Mouse (Mus musculus) myocyte (in vitro differentiated cells): ENCODE measurements around the gene Kcnk1.

Source experiments
- MYOG ChIP-seq, 3 experiments: IDR thresholded peaks; one replicate each; pipeline ENCODE4 v1.6.1; 2011; ENCODE audit warnings: control low read depth in 2 of 3, low read depth in 2 of 3, mild to moderate bottlenecking in 2 of 3; ENCODE audit not compliant: insufficient read length in 2 of 3, control insufficient read depth in 1 of 3, insufficient read depth in 1 of 3
- POLR2A ChIP-seq: IDR thresholded peaks from one replicate; pipeline ENCODE4 v1.6.1; 2011; ENCODE audit warnings: low read depth, mild to moderate bottlenecking, control low read depth, moderate library complexity; ENCODE audit not compliant: insufficient read length
- POLR2AphosphoS2 ChIP-seq: IDR thresholded peaks from one replicate; pipeline ENCODE4 v1.6.1; 2011; ENCODE audit warnings: low read depth, control low read depth; ENCODE audit not compliant: insufficient read length
- TCF12 ChIP-seq: IDR thresholded peaks from one replicate; pipeline ENCODE4 v1.6.1; 2011; ENCODE audit warnings: mild to moderate bottlenecking, control low read depth; ENCODE audit not compliant: poor library complexity, insufficient read depth, severe bottlenecking

DNA sequence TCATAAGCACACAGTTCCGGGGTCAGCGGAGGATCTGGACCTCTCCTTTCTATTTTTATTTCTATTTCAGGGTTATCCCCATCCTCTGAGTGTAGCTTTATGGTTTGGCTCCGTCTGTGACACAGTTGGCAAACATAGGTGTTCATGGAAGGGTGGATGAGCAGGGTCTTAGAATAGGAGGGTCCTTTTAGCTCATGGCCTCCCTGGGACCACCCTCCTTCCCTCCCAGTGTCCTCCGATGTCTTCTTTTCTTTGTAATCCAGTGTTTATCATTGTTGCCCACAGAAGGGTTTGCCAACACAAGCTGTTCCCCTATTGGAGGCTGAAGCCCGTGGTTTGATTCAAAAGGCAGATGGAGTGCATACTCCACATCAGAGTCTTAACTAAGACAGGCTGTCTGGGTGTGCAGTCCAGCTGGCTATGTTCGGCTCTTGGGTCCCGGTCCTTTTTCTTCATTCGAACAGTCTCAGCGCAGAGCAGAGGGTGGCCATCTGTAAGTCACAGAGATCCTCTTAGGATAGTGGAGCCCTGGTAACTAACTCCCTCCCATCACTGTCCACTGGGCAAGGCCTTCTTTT, 69.0 kb downstream of the Kcnk1 start:
- TF ChIP-seq TCF12 (no peak), POLR2AphosphoS2 (no peak), MYOG (IDR thresholded peaks at IDR 0.05; ENCODE audit: control insufficient read depth in 1 of 3, insufficient read depth in 1 of 3, insufficient read length in 2 of 3, low read depth in 2 of 3) (no peak), POLR2A (no peak)
